Mouse (Mus musculus): ENCODE measurements at regions not wholly inside any gene's neighbourhood (a gene's known extent, or its start where the extent isn't known, plus 50 kb on each side); places are given as distances from the start of the nearest gene placed in this dataset.
A peak's percentile ranks its signal among the peaks of the same experiment; 100 is the strongest.

DNA sequence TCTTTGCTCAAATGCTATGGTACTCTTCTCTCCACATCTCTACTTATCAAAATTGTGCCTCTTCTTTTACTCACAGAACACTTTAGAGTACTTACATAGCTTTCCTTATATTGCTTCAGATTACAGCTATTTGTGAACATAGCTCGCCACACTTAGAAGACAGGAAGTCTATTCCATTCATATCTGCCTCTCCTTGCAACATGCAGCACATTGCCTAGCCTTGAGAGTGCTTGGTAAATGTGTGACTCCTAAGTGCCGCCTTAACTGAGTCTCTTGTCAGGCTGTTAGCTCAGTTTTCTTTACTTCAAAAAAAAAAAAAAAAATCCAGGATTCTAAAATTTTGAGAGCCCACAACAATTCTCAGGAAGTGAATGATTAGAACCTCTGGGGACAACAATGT lies 958.3 kb downstream of the Fam19a2 start:
- WGBS, result 68% methylated on average over 2 of the region's 2 CpGs
- no peaks in the 10 kb centered on the region for H3K36me3 ChIP-seq (ENCODE audit: control insufficient read depth, insufficient read depth, low read length)
- DNase-seq, result no peak
- no peaks in the 10 kb centered on the region for H3K27me3 ChIP-seq (replicated peaks; ENCODE audit: control insufficient read depth, insufficient read depth, low read length)
- H3K4me1 ChIP-seq (ENCODE audit: control insufficient read depth, insufficient read depth, low read length), result no peaks in the 10 kb centered on the region
- TF ChIP-seq POLR2A (IDR thresholded peaks at IDR 0.05; ENCODE audit: low read depth, low read length) (no peak), CTCF (conservative IDR thresholded peaks at IDR 0.05; ENCODE audit: insufficient read depth, insufficient read length, low read depth, low read length) (no peak)
- H3K27ac ChIP-seq (ENCODE audit: insufficient read depth, low read depth, low read length), result no peak overlapping the region
- no peak overlapping the region for H3K4me3 ChIP-seq (ENCODE audit: insufficient read depth, low read depth, low read length)

DNA sequence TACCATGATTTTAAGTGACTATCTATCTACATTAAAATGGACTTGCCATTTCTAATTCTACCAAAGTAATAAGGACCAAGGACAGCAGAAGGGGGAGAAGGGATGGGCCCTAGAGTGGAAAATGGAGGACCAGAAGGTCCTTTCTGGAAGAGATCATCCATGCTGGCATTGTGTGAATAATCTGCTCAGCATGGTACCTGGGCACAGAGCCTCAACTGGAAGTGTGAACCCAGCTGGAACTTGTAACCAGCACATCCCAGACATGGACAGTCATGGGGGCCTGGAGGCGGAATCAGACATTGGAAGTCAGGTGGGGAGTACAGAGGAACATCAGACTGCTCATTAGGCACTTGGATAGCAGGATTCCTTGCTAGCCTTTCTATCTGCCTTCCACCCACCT lies 963.3 kb downstream of the Fam19a2 start:
- Histone ChIP-seq H3K4me3 (ENCODE audit: insufficient read depth, low read depth, low read length) (no peak overlapping the region), H3K4me1 (ENCODE audit: control insufficient read depth, insufficient read depth, low read length) (no peaks in the 10 kb centered on the region), H3K27ac (ENCODE audit: insufficient read depth, low read depth, low read length) (no peak overlapping the region), H3K27me3 (replicated peaks; ENCODE audit: control insufficient read depth, insufficient read depth, low read length) (no peaks in the 10 kb centered on the region), H3K36me3 (ENCODE audit: control insufficient read depth, insufficient read depth, low read length) (no peaks in the 10 kb centered on the region)
- TF ChIP-seq POLR2A (IDR thresholded peaks at IDR 0.05; ENCODE audit: low read depth, low read length), result no peak
- TF ChIP-seq CTCF (conservative IDR thresholded peaks at IDR 0.05; ENCODE audit: insufficient read depth, insufficient read length, low read depth, low read length), result no peak
- no peak for DNase-seq
- WGBS, result 74% methylated on average over 1 of the region's 1 CpGs

DNA sequence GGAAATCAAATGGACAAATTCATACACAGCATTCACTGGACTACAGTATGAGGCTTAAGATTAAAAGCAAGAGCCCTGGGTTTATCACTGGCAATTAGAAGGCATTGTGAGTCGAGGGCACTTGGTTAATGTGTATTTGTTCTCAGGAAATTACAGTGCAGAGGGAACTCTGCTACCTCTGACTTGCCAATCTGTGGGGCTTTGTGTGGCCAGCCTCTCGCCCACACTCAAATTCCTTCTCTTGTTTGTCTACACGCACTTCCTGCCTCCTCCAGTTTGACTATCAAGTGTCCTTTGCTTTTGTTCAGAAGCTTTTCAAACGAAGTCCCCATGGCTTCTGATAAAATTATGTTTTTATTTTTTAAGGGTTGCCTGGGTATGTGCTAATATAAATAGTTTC lies 985.6 kb downstream of the Fam19a2 start:
- DNase-seq, result no peak
- no peaks in the 10 kb centered on the region for H3K27me3 ChIP-seq (replicated peaks; ENCODE audit: control insufficient read depth, insufficient read depth, low read length)
- no peaks in the 10 kb centered on the region for H3K4me1 ChIP-seq (ENCODE audit: control insufficient read depth, insufficient read depth, low read length)
- 22% methylated on average over 4 of the region's 4 CpGs for WGBS
- H3K36me3 ChIP-seq (ENCODE audit: control insufficient read depth, insufficient read depth, low read length), result no peaks in the 10 kb centered on the region
- no peak overlapping the region for H3K27ac ChIP-seq (ENCODE audit: insufficient read depth, low read depth, low read length)
- no peak overlapping the region for H3K4me3 ChIP-seq (ENCODE audit: insufficient read depth, low read depth, low read length)
- TF ChIP-seq POLR2A (IDR thresholded peaks at IDR 0.05; ENCODE audit: low read depth, low read length) (no peak), CTCF (conservative IDR thresholded peaks at IDR 0.05; ENCODE audit: insufficient read depth, insufficient read length, low read depth, low read length) (no peak)

DNA sequence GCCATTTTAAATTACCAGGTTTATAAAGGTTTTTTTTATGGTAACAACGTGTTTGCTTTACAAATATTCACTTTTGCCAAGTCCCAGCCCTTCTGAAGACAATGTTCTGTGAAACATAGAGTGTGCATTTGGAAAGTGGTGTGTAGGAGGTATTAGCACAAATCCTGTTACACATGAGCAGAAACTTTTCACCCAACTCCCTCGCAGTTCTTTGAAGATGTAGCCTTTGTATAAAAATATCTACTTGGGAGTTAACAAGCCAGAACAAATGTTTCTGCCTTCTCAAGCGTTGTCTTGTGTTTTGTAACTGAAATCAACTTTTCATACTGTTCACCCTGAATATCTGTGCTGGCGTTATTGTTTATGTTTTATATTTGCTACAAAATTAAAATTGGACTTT lies 986.2 kb downstream of the Fam19a2 start:
- Histone ChIP-seq H3K27ac (ENCODE audit: insufficient read depth, low read depth, low read length) (no peak overlapping the region), H3K4me3 (ENCODE audit: insufficient read depth, low read depth, low read length) (no peak overlapping the region), H3K4me1 (ENCODE audit: control insufficient read depth, insufficient read depth, low read length) (no peaks in the 10 kb centered on the region), H3K36me3 (ENCODE audit: control insufficient read depth, insufficient read depth, low read length) (no peaks in the 10 kb centered on the region), H3K27me3 (replicated peaks; ENCODE audit: control insufficient read depth, insufficient read depth, low read length) (no peaks in the 10 kb centered on the region)
- no peak for DNase-seq
- WGBS, result 28% methylated on average over 4 of the region's 4 CpGs
- TF ChIP-seq CTCF (conservative IDR thresholded peaks at IDR 0.05; ENCODE audit: insufficient read depth, insufficient read length, low read depth, low read length) (no peak), POLR2A (IDR thresholded peaks at IDR 0.05; ENCODE audit: low read depth, low read length) (no peak)

DNA sequence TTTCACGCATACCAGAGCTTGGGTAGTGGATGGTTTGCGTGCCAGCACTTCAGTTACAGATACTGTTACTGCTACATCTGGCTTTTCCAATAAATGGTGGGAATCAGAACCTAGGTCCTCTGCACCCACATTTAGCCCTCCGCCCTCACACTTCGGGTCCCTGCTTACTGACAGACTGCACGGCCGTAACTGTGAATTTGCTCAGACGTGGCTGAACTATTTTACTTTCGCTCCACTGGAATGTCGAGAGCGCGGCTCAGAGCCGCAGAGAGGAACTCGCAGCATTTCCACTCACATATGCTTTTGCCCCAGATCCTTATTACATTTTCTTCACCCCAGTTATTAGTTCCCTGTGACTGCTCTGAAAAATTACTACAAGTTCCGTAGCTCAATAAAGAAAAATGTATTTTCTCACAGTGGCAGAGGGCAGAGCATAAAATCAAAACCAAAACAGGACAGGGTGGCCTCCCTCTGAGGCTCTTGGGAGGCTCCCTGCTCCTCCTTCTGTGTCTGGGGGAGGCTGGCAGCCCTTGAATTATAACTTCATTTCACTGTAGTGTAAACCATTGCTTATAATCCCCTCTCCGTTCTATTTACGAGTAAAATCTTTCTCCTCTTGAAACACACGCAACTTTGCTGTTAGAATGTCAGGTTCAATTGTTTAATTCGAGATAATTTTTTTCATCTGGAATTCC lies 1024.7 kb downstream of the Fam19a2 start:
- H3K4me3 ChIP-seq (ENCODE audit: insufficient read depth, low read depth, low read length), result peak overlapping the region; percentile 29
- H3K36me3 ChIP-seq (ENCODE audit: control insufficient read depth, insufficient read depth, low read length), result no peaks in the 10 kb centered on the region
- H3K27me3 ChIP-seq (replicated peaks; ENCODE audit: control insufficient read depth, insufficient read depth, low read length), result no peaks in the 10 kb centered on the region; the same call in 1 of the 2 replicates
- WGBS, result 27% methylated on average over 18 of the region's 18 CpGs
- TF ChIP-seq POLR2A (IDR thresholded peaks at IDR 0.05; ENCODE audit: low read depth, low read length) (no peak), CTCF (conservative IDR thresholded peaks at IDR 0.05; ENCODE audit: insufficient read depth, insufficient read length, low read depth, low read length) (no peak)
- H3K4me1 ChIP-seq (ENCODE audit: control insufficient read depth, insufficient read depth, low read length), result no peaks in the 10 kb centered on the region
- H3K27ac ChIP-seq (ENCODE audit: insufficient read depth, low read depth, low read length), result no peak overlapping the region
- DNase-seq, result no peak

DNA sequence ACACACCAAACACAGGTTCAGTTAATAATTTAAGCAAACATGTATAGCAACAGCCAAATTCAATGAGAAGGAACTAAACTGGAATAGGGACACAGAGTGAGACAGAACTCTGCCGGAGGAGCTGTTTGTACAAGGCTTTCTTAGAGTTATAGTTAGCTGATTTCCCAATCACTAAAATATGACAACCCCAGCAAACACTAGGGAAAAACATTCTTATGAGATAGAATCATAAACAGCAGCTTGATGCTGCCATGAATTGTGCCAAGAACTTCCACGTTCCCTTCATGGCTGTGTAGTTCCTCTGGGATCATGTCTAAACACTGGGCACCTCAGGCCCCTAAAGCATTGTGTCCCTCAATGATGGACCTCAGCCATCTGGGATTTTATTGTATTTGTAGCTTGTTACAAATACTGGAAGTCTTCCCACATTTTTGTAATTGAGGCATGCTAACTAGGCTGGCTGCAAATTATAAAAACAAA lies 1033.4 kb downstream of the Fam19a2 start:
- no peaks in the 10 kb centered on the region for H3K36me3 ChIP-seq (ENCODE audit: control insufficient read depth, insufficient read depth, low read length)
- TF ChIP-seq POLR2A (IDR thresholded peaks at IDR 0.05; ENCODE audit: low read depth, low read length) (no peak), CTCF (conservative IDR thresholded peaks at IDR 0.05; ENCODE audit: insufficient read depth, insufficient read length, low read depth, low read length) (no peak)
- no peaks in the 10 kb centered on the region for H3K4me1 ChIP-seq (ENCODE audit: control insufficient read depth, insufficient read depth, low read length)
- WGBS, result 63% methylated on average over 2 of the region's 2 CpGs
- no peak for DNase-seq
- no peaks in the 10 kb centered on the region for H3K27me3 ChIP-seq (replicated peaks; ENCODE audit: control insufficient read depth, insufficient read depth, low read length)
- no peak overlapping the region for H3K27ac ChIP-seq (ENCODE audit: insufficient read depth, low read depth, low read length)
- H3K4me3 ChIP-seq (ENCODE audit: insufficient read depth, low read depth, low read length), result no peak overlapping the region

DNA sequence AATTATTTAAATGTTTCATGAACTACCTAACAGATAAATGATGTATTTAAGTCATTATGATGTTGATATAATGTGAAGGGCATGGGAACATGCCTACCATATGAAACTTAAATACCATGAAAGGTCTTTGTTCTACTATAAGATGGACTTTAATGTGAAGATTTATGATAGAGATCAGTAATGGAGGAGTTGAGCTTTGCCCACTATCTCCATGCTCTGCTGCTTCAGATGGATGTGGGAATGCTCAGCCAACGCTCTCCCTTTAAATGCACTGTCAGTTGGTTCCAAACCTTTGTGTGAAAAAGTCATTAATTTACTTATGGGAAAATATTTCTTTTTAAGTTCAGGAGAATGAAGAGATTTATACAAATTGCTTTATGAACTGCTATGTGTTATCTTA lies 1040.9 kb downstream of the Fam19a2 start:
- Histone ChIP-seq H3K36me3 (ENCODE audit: control insufficient read depth, insufficient read depth, low read length) (no peaks in the 10 kb centered on the region), H3K4me3 (ENCODE audit: insufficient read depth, low read depth, low read length) (no peak overlapping the region), H3K4me1 (ENCODE audit: control insufficient read depth, insufficient read depth, low read length) (0 out of 2 replicates have a peak, but pooled peaks cover 2% of the 10 kb centered on the region), H3K27me3 (replicated peaks; ENCODE audit: control insufficient read depth, insufficient read depth, low read length) (no peaks in the 10 kb centered on the region), H3K27ac (ENCODE audit: insufficient read depth, low read depth, low read length) (no peak overlapping the region)
- TF ChIP-seq POLR2A (IDR thresholded peaks at IDR 0.05; ENCODE audit: low read depth, low read length) (no peak), CTCF (conservative IDR thresholded peaks at IDR 0.05; ENCODE audit: insufficient read depth, insufficient read length, low read depth, low read length) (no peak)
- 47% methylated on average over 1 of the region's 1 CpGs for WGBS
- no peak for DNase-seq
